Mouse (Mus musculus) gastrocnemius, adult 8-10 months (tissue): ENCODE data around the gene Olfr1229. TPM values are rescaled to one million over a fixed set of nuclear protein-coding genes. Genes with fewer than 3 reads are reported as not detected.

ENCODE experiments used
- DNase-seq, 2 experiments: peaks; one replicate each; pipeline ENCODE4 v3.0.0; 2022; ENCODE audit warnings: low spot score in 2 of 2
- total RNA-seq, 4 experiments: library from RNA; stranded (reverse); gene quantifications; 2 replicates each; pipeline ENCODE4 v1.2.4; 2022

The Olfr1229 gene
- not detected for total RNA-seq

DNA sequence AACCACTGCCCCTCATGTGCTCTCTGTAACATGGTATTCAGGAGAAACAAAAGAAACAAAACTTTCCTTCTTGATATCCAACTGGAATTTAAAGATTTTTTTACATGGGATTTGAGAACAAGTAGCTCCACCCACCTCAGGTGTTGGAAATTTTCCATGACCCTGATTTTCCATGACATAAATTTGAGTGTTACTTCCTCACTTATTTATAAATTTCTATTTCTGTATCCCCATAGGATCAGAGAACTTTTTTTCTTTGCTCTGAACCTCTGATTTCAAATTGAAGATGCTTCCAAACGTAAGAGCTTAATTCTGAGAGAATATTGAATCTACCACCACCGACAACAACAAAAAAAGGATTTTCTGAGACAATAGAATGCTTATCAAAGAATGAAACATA, at the start of gene Olfr1229:
Gene Olfr1229 (minus strand): TSS at position 101 of the 400 bp plus-strand sequence.
- DNase-seq, result no peak

DNA sequence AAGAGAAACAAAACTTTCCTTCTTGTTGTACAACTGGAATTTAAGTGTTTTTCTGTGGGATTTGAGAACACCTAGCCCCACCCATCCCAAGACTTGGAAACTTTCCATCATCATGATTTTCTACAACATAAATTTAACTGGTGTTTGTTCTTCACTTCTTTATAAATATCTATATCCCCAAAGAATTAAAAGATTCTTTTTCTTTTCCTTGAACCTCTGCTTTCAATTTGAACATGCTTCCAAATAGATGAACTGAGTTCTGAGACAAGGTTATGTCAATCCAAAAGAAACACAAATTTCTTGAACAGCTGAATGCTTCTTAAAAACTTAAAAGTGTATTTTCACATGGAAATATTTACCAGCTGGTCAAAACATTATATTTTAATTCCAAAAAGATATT, 41.8 kb upstream of the Olfr1229 start, which contains the start of gene Olfr1232:
Gene Olfr1232 (minus strand): TSS at position 101 of the 400 bp plus-strand sequence.
- no peak for DNase-seq

DNA sequence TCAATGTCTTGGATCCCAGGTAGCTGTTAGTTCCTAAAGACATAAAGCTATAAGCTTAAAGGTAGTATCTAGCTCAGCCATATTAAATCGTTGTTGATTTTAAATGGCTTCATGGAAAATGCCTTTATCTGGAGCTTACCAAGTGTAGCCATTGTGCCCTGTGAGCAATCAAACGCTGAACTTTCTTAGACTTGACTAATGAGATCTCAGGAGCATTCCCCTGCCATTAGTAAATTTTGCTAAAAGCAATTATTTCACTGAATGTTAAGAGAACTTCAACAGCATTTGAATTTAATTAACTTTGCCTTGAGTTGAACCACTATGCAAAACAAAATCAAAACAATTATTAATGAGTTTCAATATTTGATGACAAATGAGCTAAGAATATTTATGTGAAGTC, 19.2 kb upstream of the Olfr1229 start, which contains the start of gene Olfr1231:
Gene Olfr1231 (minus strand): TSS at position 101 of the 400 bp plus-strand sequence.
- no peak for DNase-seq

GRCm38 (mm10) chr2:89297168-89297567, 9.4 kb upstream of the Olfr1229 start, which contains the start of gene Olfr1230:
Gene Olfr1230 (minus strand): TSS chr2:89297268.
- DNase-seq, result no peak

DNA sequence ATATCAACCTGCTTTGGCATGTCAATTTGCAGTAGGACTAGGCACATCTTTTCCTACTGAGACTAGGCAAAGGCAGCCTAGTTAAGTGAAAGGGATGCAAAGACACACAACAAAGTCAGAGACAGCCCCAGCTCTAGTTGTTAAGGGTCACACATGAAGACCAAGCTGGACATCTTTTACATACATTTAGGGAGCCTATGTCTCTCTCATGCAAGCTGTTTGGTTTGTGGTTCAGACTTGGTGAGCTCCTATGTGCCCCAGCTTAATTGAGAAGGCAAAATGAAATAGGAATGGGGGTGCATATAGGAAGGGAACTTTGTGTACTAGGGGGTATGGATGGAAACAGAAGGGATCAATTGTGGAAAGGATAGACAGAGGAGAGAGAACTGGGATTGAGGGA, 33.9 kb downstream of the Olfr1229 start, which contains the start of gene Olfr1228:
Gene Olfr1228 (minus strand): TSS at position 101 of the 400 bp plus-strand sequence.
- DNase-seq, result no peak

Other genes starting within 250 kb of the Olfr1229 start
- gene Olfr1218, start 226.8 kb downstream of the Olfr1229 start, total RNA-seq, result not detected
- gene Olfr1219, start 204.5 kb downstream of the Olfr1229 start, total RNA-seq, result not detected
- gene Olfr1220, start 181.2 kb downstream of the Olfr1229 start, total RNA-seq, result not detected
- not detected for gene Olfr1221, start 170.7 kb downstream of the Olfr1229 start, total RNA-seq
- gene Olfr1222, start 155.0 kb downstream of the Olfr1229 start, total RNA-seq, result not detected
- gene Olfr1223, start 136.5 kb downstream of the Olfr1229 start, total RNA-seq, result not detected
- gene Olfr1224-ps1, start 123.9 kb downstream of the Olfr1229 start, total RNA-seq, result not detected
- gene Olfr1225, start 113.3 kb downstream of the Olfr1229 start, total RNA-seq, result not detected
- not detected for gene Olfr1226, start 88.0 kb downstream of the Olfr1229 start, total RNA-seq
- not detected for gene Olfr1228, start 34.0 kb downstream of the Olfr1229 start, total RNA-seq
- gene Olfr1230, start 9.3 kb upstream of the Olfr1229 start, total RNA-seq, result not detected
- gene Olfr1231, start 19.1 kb upstream of the Olfr1229 start, total RNA-seq, result not detected
- not detected for gene Olfr1232, start 41.7 kb upstream of the Olfr1229 start, total RNA-seq
- gene Olfr1233, start 54.4 kb upstream of the Olfr1229 start, total RNA-seq, result not detected
- not detected for gene Olfr1234, start 76.9 kb upstream of the Olfr1229 start, total RNA-seq
- gene Olfr1238, start 121.7 kb upstream of the Olfr1229 start, total RNA-seq, result not detected
- not detected for gene Olfr1239, start 132.4 kb upstream of the Olfr1229 start, total RNA-seq
- not detected for gene Olfr1240, start 155.0 kb upstream of the Olfr1229 start, total RNA-seq
- gene Olfr1241, start 199.1 kb upstream of the Olfr1229 start, total RNA-seq, result not detected
- not detected for gene Olfr1242, start 210.3 kb upstream of the Olfr1229 start, total RNA-seq
- not detected for gene Olfr1243, start 243.5 kb upstream of the Olfr1229 start, total RNA-seq